Mouse (Mus musculus): ENCODE results near the gene Mthfd1l. TPM values are rescaled to one million over a fixed set of nuclear protein-coding genes. Genes with fewer than 3 reads are reported as not detected.

Mthfd1l gene
- 29.6 and 31.1 TPM in 2 replicates for polyA plus RNA-seq (2012)

GRCm38 (mm10) chr10:3972981-3973588 is at the start of gene Mthfd1l:
TSS of gene Mthfd1l (plus strand) at chr10:3973118.

Other genes with a start within 250 kb of the Mthfd1l start
- gene Plekhg1, start 232.8 kb upstream of the Mthfd1l start, polyA plus RNA-seq (2012), result 0.47 and 1.3 TPM in 2 replicates

Data from megakaryocyte-erythroid progenitor cell, adult 5 weeks (primary cell).